ENCODE assay signal across 17 mouse cellular contexts in the genomic region with DNA sequence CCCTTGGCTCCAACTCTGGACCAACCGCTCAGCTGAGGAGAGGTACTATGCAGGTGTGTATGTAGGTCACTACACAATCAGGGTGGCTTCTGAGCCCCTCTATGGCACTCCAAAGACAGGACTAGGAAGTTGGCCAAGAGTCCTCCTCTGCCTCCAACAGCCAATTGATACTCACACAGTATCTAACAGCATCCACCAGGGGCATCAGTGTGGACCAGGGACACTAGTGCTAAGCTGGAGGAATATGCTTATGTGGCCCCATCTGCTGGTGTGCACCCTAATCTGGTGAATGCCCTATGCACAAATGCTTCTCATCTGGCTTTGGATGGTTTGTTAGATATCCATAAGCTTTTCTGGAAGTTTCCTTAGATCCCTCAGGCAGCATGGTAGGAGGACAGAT.
DNase-seq lines count a peak whose midpoint lies in the region; ATAC-seq and TF ChIP-seq lines count a peak whose summit lies in the region.
"Had no signal": no experiment of that assay in that cellular context is flagged by ENCODE, and none has a peak within 500 bp of the region (broad histone marks: within the 10 kb centered on the region; RNA-seq: fewer than 3 reads in every experiment).

No protein-coding gene starts in this region.

- WGBS in kidney, postnatal 0 days = 90% methylated on average over 1 of the region's 1 CpGs
- WGBS in midbrain, postnatal 0 days = 90% methylated on average over 1 of the region's 1 CpGs
- WGBS in midbrain, embryonic 15.5 days = 100% methylated on average over 1 of the region's 1 CpGs

- no peaks in the 10 kb centered on the region for H3K27me3 ChIP-seq in kidney, postnatal 0 days (ENCODE audit: insufficient read depth, low read length)
- no peaks in the 10 kb centered on the region for H3K27me3 ChIP-seq in midbrain, postnatal 0 days (ENCODE audit: insufficient read depth, low read length)
- no peaks in the 10 kb centered on the region for H3K27me3 ChIP-seq in midbrain, embryonic 15.5 days (replicated peaks)
- H3K27me3 ChIP-seq: midbrain, embryonic 13.5 days; neural tube, embryonic 12.5 days had no signal

- H3K4me1 ChIP-seq in kidney, postnatal 0 days (replicated peaks; ENCODE audit: insufficient read depth, low read length) = 0 out of 2 replicates have a peak, but pooled peaks cover 9% of the 10 kb centered on the region
- no peaks in the 10 kb centered on the region for H3K4me1 ChIP-seq in midbrain, postnatal 0 days (ENCODE audit: insufficient read depth, low read length)
- no peaks in the 10 kb centered on the region for H3K4me1 ChIP-seq in midbrain, embryonic 15.5 days
- H3K4me1 ChIP-seq: midbrain, embryonic 13.5 days had no signal

- peak; percentile 48 for DNase-seq in cerebellum, adult 9-10 months
- DNase-seq in cerebellum, adult 11-12 months = no peak
- DNase-seq in kidney, postnatal 0 days (ENCODE audit: low spot score) = no peak
- DNase-seq in kidney, postnatal 14 days = no peak
- DNase-seq in midbrain, postnatal 0 days (ENCODE audit: low spot score) = peak; percentile 10
- no peak for DNase-seq in right cerebral cortex, postnatal 14 days
- DNase-seq: B cell, adult 2 months; heart, postnatal 4 days; kidney, adult 18-20 months; left cerebral cortex, postnatal 4 days; lung, adult 2 months; thymus, adult 18-20 months had no signal

- no peak overlapping the region for H3K9ac ChIP-seq in kidney, postnatal 0 days (ENCODE audit: low read depth, low read length)
- no peak overlapping the region for H3K9ac ChIP-seq in midbrain, postnatal 0 days (replicated peaks; ENCODE audit: low read length, poor library complexity, severe bottlenecking)
- no peak overlapping the region for H3K9ac ChIP-seq in midbrain, embryonic 15.5 days
- H3K9ac ChIP-seq: midbrain, embryonic 13.5 days; neural tube, embryonic 12.5 days had no signal

- H3K36me3 ChIP-seq in kidney, postnatal 0 days (ENCODE audit: insufficient read depth, low read length) = no peaks in the 10 kb centered on the region
- no peaks in the 10 kb centered on the region for H3K36me3 ChIP-seq in midbrain, postnatal 0 days (ENCODE audit: insufficient read depth, low read length)
- no peaks in the 10 kb centered on the region for H3K36me3 ChIP-seq in midbrain, embryonic 15.5 days (replicated peaks)
- H3K36me3 ChIP-seq: midbrain, embryonic 13.5 days; neural tube, embryonic 12.5 days had no signal

- H3K27ac ChIP-seq in kidney, postnatal 0 days = no peak overlapping the region
- no peak overlapping the region for H3K27ac ChIP-seq in midbrain, postnatal 0 days (ENCODE audit: low read depth, low read length)
- H3K27ac ChIP-seq in midbrain, embryonic 15.5 days = no peak overlapping the region
- H3K27ac ChIP-seq: midbrain, embryonic 13.5 days; neural tube, embryonic 12.5 days had no signal

- H3K4me2 ChIP-seq in kidney, postnatal 0 days (ENCODE audit: low read length) = no peak overlapping the region
- H3K4me2 ChIP-seq in midbrain, postnatal 0 days (ENCODE audit: low read depth, low read length, poor library complexity, severe bottlenecking) = no peak overlapping the region
- H3K4me2 ChIP-seq in midbrain, embryonic 15.5 days = no peak overlapping the region
- H3K4me2 ChIP-seq: midbrain, embryonic 13.5 days; neural tube, embryonic 12.5 days had no signal

- no peaks in the 10 kb centered on the region for H3K9me3 ChIP-seq in kidney, postnatal 0 days (replicated peaks; ENCODE audit: low read length)
- H3K9me3 ChIP-seq in midbrain, postnatal 0 days (ENCODE audit: low read length) = no peaks in the 10 kb centered on the region
- H3K9me3 ChIP-seq in midbrain, embryonic 15.5 days = no peaks in the 10 kb centered on the region
- H3K9me3 ChIP-seq: midbrain, embryonic 13.5 days; neural tube, embryonic 12.5 days had no signal

- peak; percentile 55 for TF ChIP-seq CTCF in kidney, postnatal 0 days (IDR thresholded peaks at IDR 0.05; ENCODE audit: low read depth)
- TF ChIP-seq CTCF in midbrain, postnatal 0 days (IDR thresholded peaks at IDR 0.05) = peak; percentile 36

- H3K4me3 ChIP-seq in kidney, postnatal 0 days (replicated peaks; ENCODE audit: low read depth, low read length) = no peak overlapping the region
- no peak overlapping the region for H3K4me3 ChIP-seq in midbrain, postnatal 0 days (ENCODE audit: low read depth, low read length)
- no peak overlapping the region for H3K4me3 ChIP-seq in midbrain, embryonic 15.5 days
- H3K4me3 ChIP-seq: midbrain, embryonic 13.5 days; neural tube, embryonic 12.5 days had no signal

- no peak for ATAC-seq in kidney, postnatal 0 days (replicated peaks; ENCODE audit: low FRiP score, low read depth)
- ATAC-seq in midbrain, postnatal 0 days (ENCODE audit: low FRiP score) = no peak
- ATAC-seq in midbrain, embryonic 15.5 days (replicated peaks) = no peak
- no peak for ATAC-seq in megakaryocyte, adult 5-6 weeks (ENCODE audit: poor library complexity, severe bottlenecking)
- ATAC-seq: activated CD4-positive, CD25-positive, alpha-beta regulatory T cell, adult 4 months; midbrain, embryonic 13.5 days had no signal

Comparison
In these comparisons a context has a peak if more than half of its experiments do, and no peak if none do; other contexts are left out.
1. DNase-seq: peak in cerebellum, adult 9-10 months (single experiment) and midbrain, postnatal 0 days (single experiment); none in cerebellum, adult 11-12 months (single experiment), kidney, postnatal 0 days (single experiment), kidney, postnatal 14 days (single experiment) and right cerebral cortex, postnatal 14 days (single experiment).